Mouse (Mus musculus) adrenal gland, adult (tissue): ENCODE data around the gene Atp2b4.

Source experiments
- DNase-seq, 2 experiments: peaks; one replicate each; pipeline ENCODE4 v3.0.0; 2022 to 2023; ENCODE audit warnings: low spot score in 1 of 2; ENCODE audit not compliant: inconsistent age in 2 of 2

Atp2b4 gene

DNA sequence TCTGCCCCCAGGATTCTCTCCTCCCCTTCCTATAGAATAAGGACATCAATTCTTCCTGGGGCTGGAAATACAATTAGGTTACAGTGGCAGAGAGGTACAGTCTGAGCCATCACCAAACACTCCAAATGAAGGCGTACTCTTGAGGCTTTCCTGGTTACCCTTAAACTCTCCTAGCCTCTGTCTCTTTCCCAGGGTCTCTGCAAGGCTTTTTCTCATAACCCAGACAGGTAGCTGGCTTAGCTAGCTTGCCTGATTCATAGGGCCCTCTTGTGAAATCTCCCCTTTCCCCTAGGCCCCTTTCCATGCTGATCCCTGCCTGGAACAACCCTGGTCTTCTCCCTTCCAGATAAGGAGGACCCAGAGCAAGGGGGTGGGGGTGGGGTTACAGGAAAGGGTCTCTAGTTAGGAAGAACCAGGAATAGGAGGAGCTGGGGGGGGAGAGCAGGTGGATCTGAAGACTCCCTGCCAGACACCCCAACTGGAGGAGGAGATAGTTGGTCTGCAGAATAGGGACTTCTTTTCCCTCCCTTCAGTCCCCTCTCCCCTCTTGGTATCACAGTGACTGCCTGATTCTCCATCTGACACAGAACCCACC is 1.9 kb downstream of the Atp2b4 start:
- peak in 1 of 2 experiments; percentile 30 for DNase-seq

DNA sequence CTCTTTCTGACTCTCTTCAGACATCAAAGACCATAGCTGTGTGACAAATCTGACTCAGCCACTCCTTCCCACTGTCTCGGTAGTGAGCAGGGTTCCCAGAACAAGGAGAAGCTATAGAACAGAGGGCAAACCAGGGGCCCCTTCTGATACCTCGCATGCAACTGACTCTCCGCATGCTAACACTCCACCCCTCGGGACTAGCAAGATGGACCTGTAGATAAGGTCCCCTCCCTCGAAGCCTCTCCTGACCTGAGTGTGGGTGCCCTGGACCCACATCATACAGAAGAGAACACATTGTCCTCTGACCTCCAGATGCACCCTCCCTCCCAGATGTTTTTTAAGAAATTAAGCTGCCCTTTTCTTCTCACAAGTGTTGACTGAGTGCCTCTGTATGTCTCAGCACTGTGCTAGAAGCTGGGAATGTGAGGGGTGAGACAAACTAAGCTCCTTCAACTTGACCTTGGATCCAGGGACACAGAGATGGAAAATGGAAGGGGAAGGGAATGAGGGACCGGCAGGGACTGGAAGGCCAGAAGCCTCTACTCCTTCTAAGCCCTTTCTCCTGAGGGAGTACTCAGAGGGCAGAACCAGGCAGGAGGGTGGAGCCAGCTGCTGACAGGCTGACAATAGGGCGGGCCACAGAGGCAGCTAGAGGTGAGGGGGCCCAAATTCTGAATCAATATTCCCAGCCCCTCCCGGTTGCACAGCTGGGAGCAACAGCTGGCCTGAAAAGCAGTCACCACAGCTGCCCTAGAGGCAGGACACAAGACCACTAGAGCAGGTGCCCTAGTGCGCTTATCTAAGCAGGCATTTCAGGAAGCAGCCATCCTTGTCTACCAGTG is 2.6 kb downstream of the Atp2b4 start:
- DNase-seq: peak; percentile 45 to 62

DNA sequence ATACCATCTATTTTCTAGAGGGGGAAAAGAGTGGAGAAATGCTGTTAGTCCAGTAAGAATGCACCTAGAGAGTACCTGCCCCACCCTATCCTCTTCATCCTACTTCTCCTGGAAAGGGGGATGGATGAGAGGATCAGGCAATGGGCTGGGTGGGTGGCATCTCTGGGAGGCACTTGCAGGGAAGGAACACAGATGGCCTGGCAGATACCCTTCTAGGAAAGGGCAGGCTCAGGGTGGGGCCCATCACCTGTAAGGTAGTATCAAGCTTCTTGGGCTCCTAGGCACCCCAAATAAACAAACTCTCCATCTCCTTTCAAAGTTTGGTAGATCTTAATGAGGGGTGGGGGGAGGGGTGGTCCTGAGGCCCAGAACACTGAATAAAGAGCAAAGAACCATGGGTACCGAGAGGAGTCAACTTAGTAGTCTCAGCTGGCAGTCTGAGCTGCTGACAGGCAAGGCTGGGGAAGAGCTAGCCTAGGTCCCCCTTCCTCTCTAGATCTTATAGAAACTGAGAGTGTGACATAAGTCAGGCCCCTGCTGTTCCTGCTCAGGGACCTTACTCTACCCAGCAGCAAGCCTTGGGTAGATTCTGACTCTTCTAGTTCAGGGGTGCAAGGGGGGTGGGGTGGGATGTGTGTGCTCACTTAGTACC is 3.4 kb downstream of the Atp2b4 start:
- DNase-seq: no peak

DNA sequence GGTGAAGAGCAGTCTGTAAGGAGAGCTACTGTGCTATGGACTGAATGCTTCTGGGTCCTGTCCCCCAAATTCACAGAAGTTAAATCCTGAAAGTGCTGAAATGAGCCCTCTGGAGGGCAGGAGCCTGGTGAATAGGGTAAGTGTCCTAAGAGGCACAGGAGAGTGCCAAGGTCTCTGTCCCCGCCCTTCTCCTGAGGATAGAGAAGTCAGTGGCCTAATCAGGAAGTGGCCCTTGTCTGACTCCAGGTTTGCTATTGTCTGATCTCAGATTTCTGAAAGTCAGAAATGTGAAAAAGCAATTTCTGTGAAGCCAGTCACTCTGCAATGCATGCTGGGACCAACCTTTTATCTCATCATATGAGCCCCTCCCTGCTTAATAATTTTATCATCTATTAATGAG is 7.2 kb downstream of the Atp2b4 start:
- no peak for DNase-seq

DNA sequence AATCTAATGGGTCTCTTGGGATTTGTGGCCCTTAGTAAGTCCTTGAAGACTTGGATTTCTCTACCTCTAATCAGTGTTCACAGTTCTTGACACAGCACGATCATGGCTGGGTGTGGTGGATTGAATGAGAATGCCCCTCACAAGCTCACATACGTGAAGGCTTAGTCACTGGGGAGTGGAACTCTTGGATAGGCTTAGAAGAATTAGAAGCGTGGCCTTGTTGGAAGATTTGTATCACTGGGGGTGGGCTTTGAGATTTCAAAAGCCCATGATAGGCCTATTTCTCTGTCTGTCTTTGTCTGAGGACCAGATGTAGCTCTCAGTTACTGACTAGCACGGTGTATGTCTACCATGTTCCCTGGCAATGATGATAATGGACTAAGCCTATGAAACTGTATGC is 10.8 kb downstream of the Atp2b4 start:
- no peak for DNase-seq

DNA sequence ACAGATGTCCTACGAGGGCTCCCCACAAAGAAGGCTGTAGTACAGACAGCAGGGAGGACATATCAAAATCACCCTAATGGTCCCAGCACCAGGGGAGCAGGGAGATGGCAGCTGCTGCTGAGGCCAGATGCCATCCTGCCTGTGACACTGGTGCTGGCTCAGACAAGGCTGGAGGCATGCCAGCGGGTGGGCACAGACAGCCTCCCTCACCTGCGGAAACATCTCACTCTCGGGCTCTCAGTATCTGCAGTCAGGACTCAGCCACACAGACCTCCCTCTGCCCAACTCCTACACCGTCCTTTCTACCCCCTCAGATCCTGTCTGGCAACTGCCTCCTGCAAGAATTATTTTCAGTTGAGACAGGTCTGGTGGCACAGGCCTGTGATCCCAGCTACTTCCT is 12.0 kb downstream of the Atp2b4 start:
- no peak for DNase-seq

DNA sequence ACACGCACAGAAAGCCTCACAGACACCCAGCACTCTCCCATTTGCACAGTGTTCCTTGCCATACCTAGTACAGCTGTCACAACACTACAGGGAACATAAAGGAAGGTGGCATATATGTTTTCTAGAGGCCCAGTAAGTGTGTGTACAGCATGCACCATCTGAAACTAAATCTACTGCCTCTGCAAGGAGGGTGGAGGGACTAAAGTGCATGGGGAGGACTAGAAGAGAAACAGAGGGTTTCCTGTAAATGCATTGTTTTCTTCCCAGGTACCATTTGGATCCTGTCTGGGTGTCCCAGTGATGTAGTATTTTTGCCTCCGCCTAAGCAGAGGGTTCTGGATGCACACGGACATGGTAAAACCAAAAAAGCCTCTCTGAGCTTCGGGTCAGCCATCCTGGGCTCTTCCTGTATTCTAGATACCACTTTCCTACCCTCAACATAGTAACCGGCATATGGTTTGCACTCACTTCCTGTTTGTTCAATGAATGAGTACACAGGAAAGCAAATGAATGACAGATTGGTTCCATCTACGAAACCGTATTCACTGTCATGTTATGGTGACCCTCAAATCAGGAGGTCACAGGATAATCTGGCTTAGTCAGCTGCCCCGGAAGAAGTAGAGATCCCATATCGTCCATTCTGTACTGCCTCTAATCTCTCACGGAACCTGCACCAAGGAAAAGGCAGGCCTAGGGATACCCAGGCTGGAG is 13.2 kb downstream of the Atp2b4 start:
- no peak for DNase-seq

DNA sequence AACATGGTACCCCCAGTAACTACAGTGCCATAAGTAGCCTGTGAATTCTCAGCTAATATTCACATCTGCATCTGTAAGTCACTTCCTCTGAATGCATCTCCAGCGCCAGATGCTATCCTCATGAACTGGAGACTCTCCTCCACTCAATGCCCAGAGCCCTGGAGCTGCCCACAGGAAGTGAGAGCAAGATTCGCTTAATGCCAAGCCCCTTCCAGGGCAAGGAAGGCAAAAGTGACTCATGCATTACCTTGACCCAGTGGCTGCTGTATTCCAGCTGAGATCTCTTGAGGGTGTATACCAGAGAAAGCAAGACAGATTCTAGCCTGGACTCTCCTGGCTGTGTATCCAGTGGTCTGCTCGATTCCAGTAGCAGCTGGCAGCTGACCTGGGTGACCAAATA is 16.2 kb downstream of the Atp2b4 start:
- DNase-seq: peak; percentile 48 to 76

DNA sequence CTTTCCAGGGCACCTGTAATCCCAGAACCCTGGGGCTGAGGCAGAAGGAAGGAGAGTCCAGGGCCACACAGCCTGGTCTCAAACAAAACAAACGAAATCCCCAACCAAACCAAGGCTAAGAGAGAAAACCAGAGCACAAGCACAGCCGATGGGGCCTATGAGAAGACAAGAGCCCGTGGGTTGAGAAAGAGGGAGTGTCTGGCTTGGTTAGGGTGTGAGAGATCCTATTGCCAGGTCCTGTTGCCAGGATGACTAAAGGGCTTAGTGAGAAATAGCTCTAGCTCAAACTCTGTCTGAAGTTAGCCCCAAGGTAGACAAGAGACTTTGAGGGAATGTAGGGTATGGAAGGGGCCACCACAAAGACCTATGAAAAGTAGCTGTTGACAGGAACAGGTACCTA is 19.3 kb downstream of the Atp2b4 start:
- no peak for DNase-seq

DNA sequence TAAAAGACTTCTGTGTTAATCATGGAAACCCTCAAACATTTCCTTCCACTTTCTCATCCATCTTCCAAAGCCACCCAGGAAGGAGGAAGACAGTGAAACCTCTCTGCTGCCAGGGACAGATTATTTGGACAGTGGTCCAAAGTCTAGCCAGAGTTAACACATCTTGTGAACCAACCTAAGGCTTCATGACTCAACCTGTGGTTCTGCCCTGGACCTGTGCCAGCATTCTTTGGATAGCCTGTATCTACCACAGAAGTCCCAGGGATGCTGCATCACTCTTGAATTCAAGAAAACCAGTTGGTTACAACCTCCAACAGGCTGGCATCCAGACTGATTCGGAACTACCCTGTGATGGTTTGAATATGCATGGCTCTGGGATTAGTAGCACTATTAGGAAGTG is 21.8 kb downstream of the Atp2b4 start:
- DNase-seq: peak; percentile 51 to 60

DNA sequence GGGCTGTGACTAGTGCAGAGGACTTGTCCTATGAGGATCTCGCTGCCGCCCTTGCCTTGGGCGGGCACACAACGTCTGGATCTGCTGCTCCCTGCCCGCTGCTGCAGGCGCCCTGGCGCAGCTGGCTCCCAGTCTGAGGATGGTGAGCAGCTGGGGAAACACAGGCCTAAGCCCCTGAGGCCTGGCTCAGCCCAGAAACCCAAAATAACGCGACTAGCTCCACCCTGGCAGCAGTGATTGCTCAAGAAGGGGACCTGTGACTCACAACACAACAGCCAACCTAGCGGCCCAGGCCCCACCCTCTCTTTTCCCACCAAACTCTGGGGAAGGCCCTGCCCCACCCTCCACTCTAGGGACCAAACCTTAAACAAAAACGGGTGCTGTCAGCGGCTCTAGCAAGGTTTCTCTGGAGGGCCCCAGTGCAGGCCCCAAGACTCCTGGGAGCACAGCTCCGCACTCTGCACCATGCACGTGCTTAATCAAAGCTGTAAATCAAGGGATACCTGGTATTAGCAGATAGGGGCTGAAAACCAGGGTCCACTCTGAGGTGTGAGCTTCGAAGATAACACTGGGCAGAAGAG is 23.1 kb downstream of the Atp2b4 start:
- peak in 1 of 2 experiments; percentile 40 for DNase-seq

DNA sequence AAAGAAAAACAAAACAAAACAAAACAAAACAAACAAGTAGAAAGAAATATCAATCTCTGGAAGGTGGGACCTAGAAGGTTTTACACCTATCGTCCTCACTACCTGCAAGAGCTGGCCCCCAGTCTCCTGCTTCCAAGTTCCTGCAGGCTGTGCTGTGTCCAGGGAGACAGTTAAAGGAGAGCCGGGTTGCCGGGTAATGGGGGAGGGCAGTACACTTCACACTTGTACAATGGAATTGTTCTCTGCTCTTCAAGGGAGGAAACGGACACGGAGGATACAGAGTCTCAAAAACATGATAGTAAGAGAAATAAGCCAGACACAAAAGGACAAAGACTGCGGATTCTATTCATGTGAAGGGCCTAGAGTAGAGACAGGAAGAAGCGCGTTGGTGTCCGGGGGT is 28.3 kb downstream of the Atp2b4 start:
- DNase-seq: no peak

DNA sequence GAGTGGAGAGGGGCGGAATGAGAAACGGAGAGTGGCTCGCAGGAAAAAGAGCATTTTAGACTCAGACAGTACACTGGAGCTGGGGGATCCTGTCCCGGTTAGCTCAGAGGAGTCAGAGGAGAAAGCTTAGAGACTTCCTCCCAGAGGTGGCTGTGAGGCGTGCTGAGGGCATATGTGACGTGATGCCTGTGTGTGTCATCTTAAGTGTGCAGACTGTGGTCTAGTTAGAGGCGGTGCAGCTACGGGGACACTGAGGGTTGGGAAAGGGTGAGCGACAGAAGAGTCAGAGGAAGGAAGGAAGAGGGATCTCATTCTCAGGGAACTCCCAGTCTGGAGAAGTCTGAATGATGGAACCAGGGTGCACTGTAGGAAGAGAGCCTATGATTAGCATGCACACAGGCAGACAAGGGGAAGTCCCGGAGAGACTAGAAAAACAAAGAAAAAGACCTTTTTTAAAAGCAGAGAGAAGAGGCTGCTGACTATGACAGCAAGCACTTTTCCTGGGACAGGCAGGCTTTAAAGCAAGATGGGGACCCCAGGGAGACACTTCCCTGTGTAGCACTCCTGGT is 28.9 kb downstream of the Atp2b4 start:
- DNase-seq: no peak

DNA sequence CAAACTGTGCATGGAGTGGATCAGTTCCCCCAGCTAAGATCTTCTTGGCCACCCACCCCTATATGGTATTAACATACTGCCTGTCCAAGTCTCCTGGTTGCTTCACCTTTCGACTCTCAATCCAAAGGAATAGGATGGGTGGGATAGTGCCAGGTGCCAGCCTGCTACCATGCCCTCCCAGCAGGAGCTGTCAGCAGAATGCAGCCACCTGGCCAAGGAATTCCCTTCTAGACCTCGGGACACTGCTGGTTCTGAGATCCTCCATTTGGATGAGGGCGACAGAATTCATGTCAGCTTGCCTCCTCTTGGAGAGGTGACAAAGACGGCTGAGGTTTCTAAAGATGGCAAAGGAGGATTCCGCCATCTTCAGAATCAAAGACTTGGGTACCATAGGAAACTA is 32.8 kb downstream of the Atp2b4 start:
- no peak for DNase-seq

DNA sequence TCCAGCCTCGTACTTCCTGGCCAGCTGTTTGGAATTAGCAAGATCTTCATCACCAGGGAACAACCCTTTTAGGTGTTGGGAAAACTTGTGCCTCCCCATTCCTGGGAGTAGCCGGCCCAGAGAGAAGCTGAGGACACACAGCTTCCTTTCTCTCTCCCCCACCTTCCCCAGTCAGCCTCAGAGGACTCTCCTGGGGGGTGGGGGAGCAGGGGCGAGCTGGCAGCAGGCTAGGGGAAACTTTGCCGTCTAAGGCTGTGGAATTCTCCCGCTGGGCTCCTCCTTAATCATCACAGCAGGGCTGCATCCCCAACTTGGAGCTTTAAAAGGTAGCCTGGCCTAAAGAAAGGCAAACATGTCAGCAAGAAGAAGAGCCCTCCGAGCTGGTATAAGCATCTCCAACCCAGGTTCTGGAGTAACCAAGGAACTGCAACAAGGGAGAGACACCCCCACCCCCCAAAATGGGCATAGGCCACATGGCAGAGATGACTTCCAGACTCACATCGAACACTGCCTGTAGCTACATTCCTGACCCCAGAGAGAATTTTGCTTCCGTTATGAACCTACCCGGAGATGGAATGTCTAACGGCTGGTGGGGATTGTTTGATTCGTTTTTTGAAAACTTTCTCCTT is 33.8 kb downstream of the Atp2b4 start:
- DNase-seq: peak in 1 of 2 experiments; percentile 31

DNA sequence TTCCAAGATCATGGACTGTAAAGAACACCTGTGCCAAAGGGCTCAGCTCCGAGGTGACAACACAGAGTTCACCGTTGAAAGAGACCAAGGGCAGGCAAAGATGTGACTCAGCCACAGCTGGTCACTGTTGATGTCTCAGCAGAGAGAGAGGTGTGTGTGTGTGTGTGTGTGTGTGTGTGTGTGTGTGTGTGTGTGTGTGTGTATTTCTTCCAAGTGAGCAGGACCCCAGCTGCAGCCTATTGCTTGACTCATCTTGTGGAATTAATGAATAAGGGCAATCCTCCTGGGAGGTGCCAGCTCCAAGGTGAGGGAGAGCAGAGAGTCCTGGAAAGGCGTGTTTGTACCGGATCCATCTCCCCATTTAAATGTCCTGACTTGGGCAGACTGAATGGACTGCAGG is 35.5 kb downstream of the Atp2b4 start:
- DNase-seq: peak; percentile 37 to 62

DNA sequence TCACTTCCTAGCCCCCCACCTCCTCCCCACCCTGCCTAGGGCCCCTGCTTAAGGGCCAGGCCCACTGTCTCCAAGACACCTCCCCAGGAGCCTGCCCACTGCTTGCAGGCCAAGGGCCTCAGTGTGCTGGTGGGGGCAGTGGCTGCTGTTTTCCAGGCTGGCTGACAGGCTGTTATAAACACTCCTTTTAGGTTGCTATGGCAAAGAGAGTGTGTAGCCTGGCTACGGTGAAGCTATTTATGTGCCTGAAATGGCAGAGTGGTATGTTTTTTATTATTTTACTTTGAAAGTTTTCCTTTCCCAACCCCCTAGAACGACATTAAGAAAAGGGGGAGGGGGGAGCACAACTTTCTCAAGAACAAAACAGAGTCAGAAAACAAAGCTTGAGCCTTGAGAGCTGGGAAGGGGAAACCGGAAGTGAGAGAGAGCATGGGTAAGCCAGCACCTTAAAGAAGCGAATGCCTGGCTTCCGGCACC is 37.9 kb downstream of the Atp2b4 start:
- DNase-seq: no peak

DNA sequence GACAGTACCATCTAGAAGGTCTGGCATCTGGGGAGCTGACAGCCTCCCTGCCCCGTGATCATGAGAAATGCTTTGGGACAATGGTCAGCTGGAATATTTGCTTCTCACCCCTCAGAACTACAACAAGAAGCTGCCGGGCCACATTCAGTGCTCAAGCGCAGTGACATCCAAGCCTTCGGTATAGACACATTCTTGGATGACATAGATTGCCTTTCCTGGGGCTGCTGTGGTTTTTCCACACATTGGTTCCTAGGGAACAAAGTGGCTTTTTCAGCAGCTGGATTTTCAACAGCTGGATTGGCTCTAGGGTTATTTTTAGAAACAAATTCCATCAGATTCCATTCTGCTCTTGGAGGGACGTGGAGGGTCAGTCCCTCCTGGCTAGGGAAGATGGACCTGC is 39.6 kb downstream of the Atp2b4 start:
- DNase-seq: no peak

DNA sequence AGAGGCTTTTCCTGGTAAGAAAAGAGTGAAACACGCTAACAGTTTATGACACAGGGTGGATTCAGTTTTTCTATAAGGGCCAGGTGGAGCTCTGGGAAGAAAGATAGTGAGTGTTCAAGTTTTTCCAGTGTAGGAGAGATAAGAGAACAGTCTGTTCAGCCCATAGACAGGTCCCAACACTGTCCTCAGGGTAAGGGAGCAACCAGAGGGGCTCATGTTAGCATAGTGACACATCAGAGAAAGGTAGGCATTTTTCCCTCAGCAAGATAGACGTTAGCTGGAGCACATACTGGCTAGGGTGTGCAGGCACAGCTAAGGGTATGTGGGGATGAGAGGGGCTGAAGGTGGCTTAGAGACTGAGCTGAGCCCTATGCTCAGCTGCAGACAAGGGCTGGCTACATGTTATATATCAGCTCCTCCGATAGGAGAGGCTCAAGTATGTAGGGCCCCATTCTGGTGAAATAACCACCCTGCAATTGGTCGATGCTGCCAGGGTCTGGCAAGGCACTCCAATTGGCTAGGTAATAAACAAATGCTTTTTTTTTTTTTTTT is 46.4 kb downstream of the Atp2b4 start:
- no peak for DNase-seq

DNA sequence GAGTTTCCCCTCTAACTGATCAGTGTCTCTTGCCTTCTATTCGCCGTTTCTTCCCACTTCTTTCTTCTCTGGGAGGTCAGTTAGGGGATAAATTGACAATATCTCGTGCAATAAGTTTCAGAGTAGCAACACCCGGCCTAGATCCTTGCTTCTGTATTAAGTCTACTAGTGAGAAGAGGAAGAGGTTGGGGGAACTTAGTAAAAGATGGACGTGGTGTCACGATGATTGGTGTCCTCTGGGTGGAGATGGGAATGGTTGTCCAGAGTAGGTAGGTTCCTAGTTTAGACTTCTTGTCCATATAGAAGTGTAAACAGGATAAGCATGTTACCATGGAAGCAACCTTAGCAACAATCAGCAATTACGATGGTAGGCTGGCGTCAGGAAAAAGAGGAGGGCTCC is 47.5 kb downstream of the Atp2b4 start:
- no peak for DNase-seq
